Mouse (Mus musculus) ES-Bruce4 (cell line): Measurements from ENCODE around the gene Ubl4b. TPM values are rescaled to one million over a fixed set of nuclear protein-coding genes. Genes with fewer than 3 reads are reported as not detected.

Source experiments
- H3K27ac ChIP-seq: 2 replicates; pipeline ENCODE4 v1.5.1; 2012; ENCODE audit warnings: low read length, inconsistent platforms; ENCODE audit not compliant: insufficient read depth
- H3K27me3 ChIP-seq: 2 replicates; pipeline ENCODE4 v1.6.1; 2012; ENCODE audit warnings: mild to moderate bottlenecking, low read length, inconsistent platforms; ENCODE audit not compliant: control insufficient read depth, poor library complexity, insufficient read depth, severe bottlenecking
- H3K36me3 ChIP-seq: 2 replicates; pipeline ENCODE4 v1.6.1; 2012; ENCODE audit warnings: inconsistent platforms, mild to moderate bottlenecking, low read length, moderate library complexity; ENCODE audit not compliant: control insufficient read depth, poor library complexity, insufficient read depth, severe bottlenecking
- H3K4me1 ChIP-seq: one replicate; pipeline ENCODE4 v1.8.1; 2011; ENCODE audit warnings: low read length; ENCODE audit not compliant: control insufficient read depth, insufficient read depth
- H3K4me3 ChIP-seq: 2 replicates; pipeline ENCODE4 v1.5.1; 2011; ENCODE audit warnings: low read depth, mild to moderate bottlenecking, low read length
- H3K9ac ChIP-seq: 2 replicates; pipeline ENCODE4 v1.6.1; 2012; ENCODE audit warnings: low read depth, mild to moderate bottlenecking, inconsistent platforms; ENCODE audit not compliant: poor library complexity, severe bottlenecking
- H3K9me3 ChIP-seq: replicated peaks from 2 replicates; pipeline ENCODE4 v1.6.1; 2012; ENCODE audit warnings: mild to moderate bottlenecking, low read length, inconsistent platforms; ENCODE audit not compliant: control insufficient read depth, poor library complexity, insufficient read depth, severe bottlenecking
- CTCF ChIP-seq: IDR thresholded peaks from one replicate; pipeline ENCODE4 v1.8.1; 2011; ENCODE audit warnings: low read depth, low read length
- EP300 ChIP-seq: IDR thresholded peaks from 2 replicates; pipeline ENCODE4 v1.6.1; 2011; ENCODE audit warnings: low read depth, low read length; ENCODE audit not compliant: insufficient read depth
- POLR2A ChIP-seq: IDR thresholded peaks from one replicate; pipeline ENCODE4 v1.8.1; 2011; ENCODE audit warnings: low read length; ENCODE audit not compliant: insufficient read depth
- polyA plus RNA-seq: library from polyadenylated mRNA; stranded (reverse); fragments of >200 nt; gene quantifications from 2 replicates; pipeline ENCODE4 v1.2.4, GENCODE M21; 2011; ENCODE audit warnings: low read depth; ENCODE audit not compliant: missing spikeins, insufficient read depth, insufficient read length

Ubl4b gene
- polyA plus RNA-seq, 1 experiment: not detected

DNA sequence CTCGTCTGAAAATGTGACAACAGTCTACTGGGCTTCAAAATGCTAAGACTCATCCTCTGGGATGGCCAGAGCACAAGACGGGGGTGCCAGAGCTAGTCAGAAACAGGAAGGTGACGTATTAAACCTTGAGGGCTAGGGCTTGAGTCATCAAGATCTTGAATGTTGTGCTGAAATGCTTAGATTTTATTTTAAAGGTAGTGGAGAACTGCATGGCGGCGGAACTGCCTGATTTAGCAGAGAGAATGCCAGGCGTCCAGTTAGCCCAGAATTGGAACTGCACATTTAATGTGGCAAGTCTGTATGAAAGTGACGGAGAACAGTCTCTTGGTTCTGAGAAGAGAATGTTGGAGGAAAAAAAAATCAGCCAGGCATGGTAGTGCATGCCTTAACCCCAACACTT is 19.9 kb downstream of the Ubl4b start:
- H3K9ac ChIP-seq: no peak overlapping the region
- H3K27me3 ChIP-seq: no peaks in the 10 kb centered on the region
- TF ChIP-seq EP300: no peak
- no peak for TF ChIP-seq POLR2A
- TF ChIP-seq CTCF: no peak
- no peaks in the 10 kb centered on the region for H3K36me3 ChIP-seq
- no peak overlapping the region for H3K4me3 ChIP-seq
- H3K27ac ChIP-seq: no peak overlapping the region
- no peaks in the 10 kb centered on the region for H3K9me3 ChIP-seq
- H3K4me1 ChIP-seq: no peaks in the 10 kb centered on the region

DNA sequence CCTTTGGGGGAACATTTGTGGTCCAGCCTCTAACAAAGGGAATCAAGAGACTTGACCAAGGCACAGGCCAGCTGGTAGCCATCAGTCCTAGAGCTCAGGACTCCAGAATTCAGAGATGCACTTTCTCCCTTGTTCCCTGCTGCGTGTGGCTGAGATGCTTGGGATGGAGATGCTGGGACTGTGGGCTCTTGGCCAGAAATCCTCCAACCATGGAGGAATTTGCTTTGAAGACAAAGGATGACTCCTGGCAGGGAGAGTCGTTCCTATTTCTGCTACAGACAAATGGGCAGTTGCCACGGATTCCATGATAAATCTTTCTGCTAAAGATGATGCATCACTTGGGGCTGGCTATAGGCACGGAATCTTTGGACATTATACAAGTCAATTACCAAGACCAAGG is 21.3 kb downstream of the Ubl4b start:
- H3K9ac ChIP-seq: no peak overlapping the region
- no peak overlapping the region for H3K27ac ChIP-seq
- H3K36me3 ChIP-seq: no peaks in the 10 kb centered on the region
- no peaks in the 10 kb centered on the region for H3K9me3 ChIP-seq
- TF ChIP-seq CTCF: no peak
- no peak for TF ChIP-seq EP300
- no peak for TF ChIP-seq POLR2A
- no peaks in the 10 kb centered on the region for H3K4me1 ChIP-seq
- H3K27me3 ChIP-seq: no peaks in the 10 kb centered on the region
- H3K4me3 ChIP-seq: no peak overlapping the region

GRCm38 (mm10) chr3:107530581-107530980 is 24.3 kb downstream of the Ubl4b start:
- H3K9me3 ChIP-seq: no peaks in the 10 kb centered on the region
- no peaks in the 10 kb centered on the region for H3K4me1 ChIP-seq
- no peak overlapping the region for H3K27ac ChIP-seq
- no peaks in the 10 kb centered on the region for H3K36me3 ChIP-seq
- H3K9ac ChIP-seq: no peak overlapping the region
- no peak for TF ChIP-seq CTCF
- TF ChIP-seq EP300: no peak
- TF ChIP-seq POLR2A: no peak
- H3K4me3 ChIP-seq: no peak overlapping the region
- no peaks in the 10 kb centered on the region for H3K27me3 ChIP-seq

GRCm38 (mm10) chr3:107529182-107529581 is 25.7 kb downstream of the Ubl4b start:
- no peak overlapping the region for H3K4me3 ChIP-seq
- H3K27me3 ChIP-seq: no peaks in the 10 kb centered on the region
- H3K9me3 ChIP-seq: no peaks in the 10 kb centered on the region
- H3K9ac ChIP-seq: no peak overlapping the region
- no peak for TF ChIP-seq CTCF
- no peak for TF ChIP-seq POLR2A
- no peak for TF ChIP-seq EP300
- no peaks in the 10 kb centered on the region for H3K4me1 ChIP-seq
- H3K36me3 ChIP-seq: no peaks in the 10 kb centered on the region
- H3K27ac ChIP-seq: no peak overlapping the region

DNA sequence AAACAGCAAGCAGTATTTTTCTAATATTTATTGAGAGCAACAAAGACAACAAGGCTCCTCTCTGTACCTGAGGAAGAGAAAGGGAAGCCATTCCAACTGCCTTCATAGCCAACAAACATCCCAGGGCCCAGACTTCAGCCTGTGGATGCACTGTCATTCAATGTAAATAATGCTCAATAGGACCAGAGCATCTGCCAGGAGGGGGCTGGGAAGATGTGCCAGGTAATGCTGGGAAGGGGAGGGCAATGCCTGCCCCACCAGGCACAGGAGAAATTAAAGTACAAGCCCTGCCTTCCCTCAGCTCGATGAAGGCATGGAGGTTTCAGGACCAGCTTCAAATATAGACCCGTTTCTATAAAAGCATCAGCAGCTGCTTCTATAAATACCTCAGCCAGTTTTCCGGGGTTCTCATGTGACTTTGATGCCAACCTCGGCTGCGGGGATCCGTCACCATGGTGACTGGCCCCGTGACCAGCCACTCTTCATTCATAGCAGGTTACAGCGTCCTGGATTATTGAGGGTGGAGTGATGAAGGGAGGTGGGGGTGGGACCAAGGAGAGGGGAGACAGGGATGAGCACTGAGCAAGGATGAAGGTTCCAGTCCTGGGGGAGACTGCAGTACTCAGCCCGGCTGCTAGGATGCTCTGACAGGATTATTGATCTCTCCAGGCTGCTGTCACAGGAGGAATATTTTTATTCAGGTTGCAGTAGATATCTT is 26.3 kb downstream of the Ubl4b start:
- H3K4me1 ChIP-seq: no peaks in the 10 kb centered on the region
- H3K4me3 ChIP-seq: no peak overlapping the region
- H3K27me3 ChIP-seq: no peaks in the 10 kb centered on the region
- H3K9me3 ChIP-seq: no peaks in the 10 kb centered on the region
- no peak for TF ChIP-seq POLR2A
- no peak for TF ChIP-seq CTCF
- TF ChIP-seq EP300: no peak
- H3K36me3 ChIP-seq: no peaks in the 10 kb centered on the region
- no peak overlapping the region for H3K9ac ChIP-seq
- H3K27ac ChIP-seq: no peak overlapping the region

- no peak overlapping the region for H3K4me3 ChIP-seq
- H3K27ac ChIP-seq: no peak overlapping the region
- H3K27me3 ChIP-seq: no peaks in the 10 kb centered on the region
- TF ChIP-seq POLR2A (no peak), EP300 (no peak), CTCF (no peak)
- no peaks in the 10 kb centered on the region for H3K9me3 ChIP-seq
- no peaks in the 10 kb centered on the region for H3K36me3 ChIP-seq
- H3K9ac ChIP-seq: no peak overlapping the region
- H3K4me1 ChIP-seq: no peaks in the 10 kb centered on the region
These were observed 30.3 kb downstream of the Ubl4b start for GRCm38 (mm10) chr3:107524547-107524946.
